Mouse (Mus musculus) lung, adult 18-20 months (tissue): Measurements from ENCODE around the gene Faim.

Experiments used
- DNase-seq, 2 experiments: peaks; one replicate each; pipeline ENCODE4 v3.0.0; 2022; ENCODE audit warnings: mixed read lengths in 2 of 2

The Faim gene

DNA sequence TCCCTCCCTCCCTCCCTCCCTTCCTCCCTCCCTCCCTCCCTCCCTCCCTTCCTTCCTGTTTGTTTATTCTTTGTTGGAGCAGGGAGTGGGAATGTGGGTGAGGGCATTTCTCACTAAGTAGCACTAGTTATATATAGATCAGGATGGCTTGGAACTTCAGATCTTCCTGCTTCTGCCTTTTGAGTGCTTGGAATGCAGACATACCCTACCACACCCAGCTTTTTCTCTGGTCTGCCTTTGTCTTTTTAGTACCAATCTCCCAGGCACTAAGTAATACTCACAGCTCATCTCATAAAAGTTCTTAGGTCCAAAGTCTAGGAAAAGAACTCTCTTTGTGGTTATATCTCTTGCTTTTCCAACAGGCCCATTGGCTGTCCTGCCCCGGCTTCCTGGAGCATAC is 10.1 kb upstream of the Faim start:
- no peak for DNase-seq

DNA sequence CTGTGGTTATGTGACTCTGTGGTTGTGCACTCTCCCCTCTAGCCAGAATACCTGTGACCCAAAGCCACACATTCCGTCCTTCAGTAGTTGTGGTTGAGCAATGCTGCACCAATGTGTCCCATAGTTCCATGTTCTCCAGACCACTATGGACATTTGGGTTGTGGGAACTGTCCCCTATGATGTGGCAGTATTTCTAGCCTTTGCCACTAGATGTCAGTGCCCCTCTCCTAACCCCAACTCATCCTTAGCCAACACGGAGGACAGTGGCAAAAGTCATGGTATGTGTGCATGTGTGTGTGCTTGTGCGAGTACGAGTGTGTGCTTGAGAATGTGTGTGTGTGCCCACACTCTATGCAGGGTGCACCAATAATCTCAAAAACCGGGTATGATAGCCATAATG is 9.7 kb upstream of the Faim start:
- DNase-seq: no peak

GRCm38 (mm10) chr9:98979431-98980416 is 6.4 kb upstream of the Faim start:
- DNase-seq: peak; percentile 85 to 90

DNA sequence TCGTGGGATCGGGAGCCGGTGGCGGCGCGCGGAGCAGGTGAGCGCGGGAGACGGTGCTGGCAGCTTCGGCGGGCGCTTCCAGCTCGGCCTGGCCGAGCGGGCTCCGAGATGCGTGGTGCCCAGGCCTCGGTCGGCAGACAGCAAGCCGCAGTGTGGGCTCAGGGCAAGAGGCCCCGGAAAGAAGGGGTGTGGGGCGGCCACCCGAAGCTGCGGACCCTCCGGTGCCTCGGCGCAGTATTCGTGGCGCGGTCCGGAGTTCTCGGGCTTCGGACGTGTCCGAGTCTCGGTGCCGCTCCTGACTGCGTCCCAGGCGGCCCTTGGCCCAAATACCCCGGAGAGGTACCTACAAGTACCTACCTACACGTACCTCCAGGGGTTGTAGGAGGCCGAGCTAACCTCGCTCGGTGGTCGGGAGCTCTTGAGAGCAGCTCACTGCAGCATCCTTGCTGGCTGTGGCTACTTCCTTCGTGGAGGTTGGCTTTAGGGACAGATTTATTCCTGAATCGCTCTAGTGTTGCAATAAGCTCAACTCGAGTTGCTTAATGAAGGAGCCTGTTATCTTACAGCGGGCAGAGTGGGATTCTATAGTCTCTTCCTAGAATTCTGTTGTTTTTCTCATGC is 413 bp downstream of the Faim start:
- peak in 1 of 2 experiments; percentile 12 for DNase-seq

DNA sequence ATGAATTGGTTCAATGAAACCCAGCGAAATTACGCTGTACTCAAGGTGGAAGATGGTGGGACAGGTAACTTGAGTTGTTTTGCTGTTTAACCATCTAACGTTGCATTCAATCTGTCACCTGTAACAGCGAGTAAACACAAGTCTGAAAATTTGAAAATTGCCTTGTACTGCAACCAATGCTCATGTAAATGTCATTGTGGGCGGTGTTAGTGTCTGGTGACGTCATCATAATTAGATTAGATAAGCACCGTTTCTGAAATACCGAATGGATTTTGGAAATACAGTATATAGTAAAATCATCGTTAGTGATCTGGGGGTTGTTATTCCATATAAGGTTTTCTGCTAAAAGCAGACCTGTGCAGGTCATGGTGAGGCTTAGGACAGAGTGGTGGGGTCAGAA is 958 bp downstream of the Faim start:
- no peak for DNase-seq

GRCm38 (mm10) chr9:98994103-98994502 is 7.9 kb downstream of the Faim start:
- DNase-seq: no peak

DNA sequence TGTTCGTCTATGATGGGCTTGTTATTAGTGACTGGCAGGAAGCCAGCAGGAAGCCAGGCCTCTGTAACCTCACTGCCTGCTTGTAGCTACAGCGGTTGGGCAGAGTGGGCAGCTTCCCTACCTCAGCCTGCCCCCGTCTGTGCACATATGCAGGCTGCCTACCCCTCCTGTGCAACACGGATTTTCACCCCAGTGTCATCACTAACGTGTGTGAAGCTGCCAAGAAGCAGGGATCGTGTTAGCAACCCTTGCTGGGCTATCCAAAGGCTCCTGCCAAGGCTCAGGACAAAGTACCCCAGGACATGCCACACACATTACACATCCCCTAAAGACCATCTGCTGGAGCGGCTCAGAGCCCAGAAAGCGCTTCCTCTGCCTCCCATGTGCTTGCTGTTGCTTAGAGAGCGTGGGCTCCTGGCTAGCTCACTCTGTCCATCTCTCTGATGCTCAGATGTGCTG is 13.7 kb downstream of the Faim start:
- DNase-seq: no peak

GRCm38 (mm10) chr9:99001326-99001725 is 15.2 kb downstream of the Faim start:
- DNase-seq: no peak

DNA sequence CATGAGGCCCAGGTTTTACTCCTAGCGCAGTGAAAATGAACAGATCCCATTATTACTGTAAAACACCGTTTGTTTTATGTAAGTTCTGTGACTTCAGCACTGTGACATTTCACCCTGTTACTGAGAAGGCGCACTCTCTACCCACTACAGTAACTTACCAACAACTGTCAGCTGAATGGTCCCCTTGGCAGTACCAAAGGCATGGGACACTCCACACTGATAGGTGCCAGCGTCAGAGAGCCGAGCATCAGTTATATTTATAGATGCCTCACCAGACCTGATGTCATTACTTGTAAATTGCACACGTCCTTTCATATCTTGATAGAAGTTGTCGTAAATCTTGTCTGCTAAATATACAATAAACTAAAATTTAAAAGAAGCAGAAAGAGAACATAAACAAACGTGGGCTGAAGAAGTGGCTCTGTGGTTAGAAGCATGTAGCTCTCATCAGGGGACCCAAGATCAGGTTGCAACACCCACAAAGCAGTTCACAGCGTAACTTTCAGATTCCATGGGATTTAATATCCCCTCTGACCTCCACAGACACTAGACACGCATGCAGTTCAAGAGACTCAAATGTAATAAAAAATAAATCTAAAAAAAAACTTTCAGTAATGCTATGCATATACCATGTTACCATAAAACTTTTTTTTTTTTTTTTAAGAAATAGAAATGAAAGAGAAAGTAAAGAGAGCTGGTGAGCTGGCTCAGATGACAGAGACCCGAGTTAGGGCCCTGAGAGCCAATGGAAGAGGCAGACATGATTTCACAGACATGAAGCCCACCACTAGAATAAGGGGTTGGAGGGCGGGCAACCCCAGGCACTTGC is 23.1 kb downstream of the Faim start:
- DNase-seq: no peak

DNA sequence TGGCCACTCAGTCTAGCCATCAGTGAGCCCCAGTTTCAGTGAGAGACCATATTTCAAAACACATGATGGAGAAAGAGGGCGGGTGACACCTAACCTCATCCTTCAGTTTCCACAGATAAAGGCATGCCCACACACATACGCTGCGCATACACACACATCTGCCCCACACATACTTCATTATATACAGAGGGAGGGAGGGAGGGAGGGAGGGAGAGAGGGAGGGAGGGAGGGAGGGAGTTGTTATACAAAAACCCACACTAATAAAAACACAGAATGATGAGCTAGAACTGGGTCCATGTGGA is 23.7 kb downstream of the Faim start:
- DNase-seq: no peak

- DNase-seq: no peak
Observed at GRCm38 (mm10) chr9:99016301-99016700, 30.1 kb downstream of the Faim start.

GRCm38 (mm10) chr9:99016759-99017158 is 30.6 kb downstream of the Faim start:
- DNase-seq: no peak

DNA sequence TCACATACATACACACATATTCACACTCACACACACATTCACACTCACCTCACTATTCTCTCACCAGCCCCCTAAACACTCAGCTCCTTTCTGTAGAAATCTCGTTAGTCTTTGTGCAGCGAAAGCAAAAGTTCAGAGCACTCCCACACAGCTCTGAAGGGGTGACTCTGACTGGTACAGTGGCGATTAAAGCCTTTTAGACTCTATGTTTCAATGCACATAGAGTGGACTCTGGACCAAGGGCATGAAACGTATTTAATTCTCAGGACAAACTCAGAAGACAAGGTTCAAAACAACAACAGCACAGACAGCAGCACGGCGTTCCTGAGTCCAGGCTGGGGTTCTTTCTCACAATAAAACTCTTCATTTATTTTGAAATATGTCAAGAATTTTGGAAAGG is 31.5 kb downstream of the Faim start:
- DNase-seq: no peak

DNA sequence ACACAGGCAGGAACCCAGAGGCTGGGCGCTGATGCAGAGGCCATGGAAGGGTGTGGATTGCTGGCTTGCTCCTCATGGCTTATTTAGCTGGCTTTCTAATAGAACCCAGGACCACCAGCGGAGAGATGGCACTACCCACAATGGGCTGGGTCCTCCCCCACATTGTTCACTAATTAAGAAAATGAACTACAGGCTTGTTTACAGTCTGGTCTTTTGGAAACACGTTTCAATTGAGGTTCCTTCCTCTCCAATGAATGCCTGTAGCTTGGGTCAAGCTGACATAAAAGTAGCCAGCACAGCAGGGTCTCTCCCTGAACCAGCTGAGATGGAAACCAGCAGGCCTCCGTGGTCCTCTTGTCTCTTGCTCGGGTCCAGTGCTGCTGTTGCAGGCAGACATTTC is 35.0 kb downstream of the Faim start:
- DNase-seq: no peak

- DNase-seq: no peak
Observed at GRCm38 (mm10) chr9:99021751-99022150, 35.6 kb downstream of the Faim start.

GRCm38 (mm10) chr9:99032031-99032430 is 45.9 kb downstream of the Faim start:
- no peak for DNase-seq

GRCm38 (mm10) chr9:99034111-99034510 is 47.9 kb downstream of the Faim start:
- no peak for DNase-seq

GRCm38 (mm10) chr9:99035575-99035974 is 49.4 kb downstream of the Faim start, which contains the start of gene Gm1123:
Gene Gm1123 (minus strand): TSS chr9:99035715.
- no peak for DNase-seq

DNA sequence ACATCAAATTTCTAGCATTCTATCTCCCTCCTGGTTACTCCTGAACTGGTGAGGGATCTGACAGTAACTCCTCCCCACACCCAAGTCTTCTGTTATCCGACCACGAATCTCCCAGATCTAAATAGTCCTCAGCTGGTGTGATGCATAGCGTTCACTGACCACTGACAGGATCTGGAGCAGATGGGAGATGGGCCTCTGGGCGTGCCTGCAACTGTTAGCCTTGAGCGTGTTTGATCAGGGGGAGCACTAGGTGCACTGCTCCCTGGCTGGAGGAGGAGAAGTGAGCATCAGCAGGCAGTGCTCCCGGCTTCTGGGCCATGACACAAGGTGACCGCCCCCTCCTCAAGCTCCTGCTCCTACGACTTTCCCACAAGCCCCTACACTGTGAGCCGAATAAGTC is 55.8 kb downstream of the Faim start:
- DNase-seq: no peak

GRCm38 (mm10) chr9:99042641-99043040 is 56.5 kb downstream of the Faim start:
- no peak for DNase-seq

GRCm38 (mm10) chr9:99044761-99045160 is 58.6 kb downstream of the Faim start:
- DNase-seq: no peak

DNA sequence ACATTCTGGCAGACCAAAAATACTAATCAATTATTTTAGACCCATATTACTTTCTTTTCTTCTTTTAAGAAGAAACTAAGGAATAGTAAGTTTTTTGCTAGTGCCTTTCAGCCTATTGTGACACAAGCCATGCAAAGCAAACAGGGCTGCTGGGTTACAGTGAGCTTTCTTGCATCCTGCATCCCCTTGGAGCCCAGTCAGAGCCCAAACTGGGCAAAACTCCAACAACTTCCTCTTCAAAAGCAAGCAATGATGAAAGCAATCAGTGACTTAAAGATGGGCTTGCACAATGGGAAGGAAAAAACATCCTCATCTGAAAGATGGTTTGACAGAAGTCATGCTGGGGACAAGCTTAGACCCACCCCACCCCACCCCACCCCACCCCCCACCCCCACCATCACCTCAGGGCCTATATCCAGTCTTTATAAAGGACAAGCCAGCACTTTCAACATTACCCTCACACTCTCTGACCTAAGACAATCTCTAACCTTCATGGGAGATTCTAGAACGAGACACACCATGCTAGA is 62.6 kb downstream of the Faim start:
- DNase-seq: peak; percentile 34 to 62

- no peak for DNase-seq
Observed at GRCm38 (mm10) chr9:99049760-99050159, 63.6 kb downstream of the Faim start.
